Mouse (Mus musculus) cerebellum, adult 11 months (tissue): Measurements from ENCODE around the gene Fer1l5.

ENCODE experiments used
- DNase-seq: peaks from one replicate; pipeline ENCODE4 v3.0.0; 2022

Gene Fer1l5

DNA sequence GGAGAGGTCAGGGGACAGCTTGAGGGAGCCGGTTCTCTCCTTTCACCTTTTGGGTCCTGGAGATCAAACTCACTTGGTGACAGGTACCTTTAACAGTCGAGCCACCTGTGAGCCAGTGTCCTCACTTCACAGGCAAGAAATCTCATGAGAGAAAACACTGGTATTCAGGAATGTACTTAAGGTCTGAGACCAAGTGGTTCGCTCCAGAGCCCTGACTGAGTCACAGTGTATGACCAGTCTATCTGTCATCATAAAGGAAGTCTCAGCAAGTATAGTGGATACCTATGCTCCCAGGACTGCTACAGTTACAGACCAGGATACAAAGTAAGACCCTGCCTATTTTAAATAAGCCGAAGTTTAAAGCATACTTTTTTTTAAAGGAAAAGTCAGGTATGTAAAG lies 60.9 kb downstream of the Fer1l5 start:
- DNase-seq: no peak

- no peak for DNase-seq
Measured at GRCm38 (mm10) chr1:36433616-36434015, 61.5 kb downstream of the Fer1l5 start.

- DNase-seq: no peak
Measured at GRCm38 (mm10) chr1:36435071-36435470, 63.0 kb downstream of the Fer1l5 start.

DNA sequence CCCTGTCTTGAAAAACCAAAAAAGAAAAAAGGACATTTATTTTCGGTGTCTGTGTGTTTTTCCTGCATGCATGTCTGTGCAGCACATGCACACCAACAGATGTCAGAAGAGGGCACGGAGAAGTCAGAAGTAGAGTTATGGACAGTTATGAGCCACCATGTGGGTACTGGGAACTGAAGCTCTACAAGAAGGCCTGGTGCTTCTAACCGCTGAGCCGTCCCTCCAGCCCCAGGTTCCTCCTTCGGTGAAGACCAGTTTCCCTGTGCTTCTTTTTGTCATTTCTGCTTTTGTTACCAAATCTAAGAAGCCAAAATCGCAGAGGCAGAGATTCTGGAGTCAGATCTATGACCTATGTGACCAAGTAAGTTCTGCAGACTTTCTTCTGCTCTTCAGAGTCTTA lies 64.4 kb downstream of the Fer1l5 start:
- no peak for DNase-seq

GRCm38 (mm10) chr1:36437223-36437622 lies 65.1 kb downstream of the Fer1l5 start:
- no peak for DNase-seq

GRCm38 (mm10) chr1:36441101-36441500 lies 69.0 kb downstream of the Fer1l5 start:
- peak; percentile 41 for DNase-seq

GRCm38 (mm10) chr1:36444471-36445464 lies 72.7 kb downstream of the Fer1l5 start, which contains the start of gene Lman2l:
TSS of gene Lman2l (minus strand) at chr1:36445271.
- DNase-seq: peak; percentile 95

DNA sequence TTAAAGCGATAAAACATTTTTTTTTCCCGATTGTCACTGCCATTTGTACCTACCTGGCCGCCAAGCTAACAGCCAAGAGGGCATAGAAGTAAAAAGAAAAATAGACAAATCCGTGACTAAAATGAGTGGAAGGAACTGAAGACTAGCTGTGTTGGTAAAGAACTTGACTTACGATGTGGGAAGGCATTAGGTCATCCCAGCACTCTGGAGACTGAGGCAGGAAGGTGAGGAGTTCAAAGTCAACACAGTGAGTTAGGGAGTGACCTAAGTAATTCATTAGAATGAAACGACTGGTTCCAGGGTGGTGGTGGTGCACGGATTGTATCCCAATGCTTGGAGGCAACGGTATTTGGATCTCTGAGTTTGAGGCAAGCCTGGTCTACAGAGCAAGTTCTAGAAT lies 73.4 kb downstream of the Fer1l5 start:
- no peak for DNase-seq

GRCm38 (mm10) chr1:36446106-36446824 lies 74.2 kb downstream of the Fer1l5 start:
- DNase-seq: no peak

GRCm38 (mm10) chr1:36446841-36447240 lies 74.8 kb downstream of the Fer1l5 start:
- no peak for DNase-seq

DNA sequence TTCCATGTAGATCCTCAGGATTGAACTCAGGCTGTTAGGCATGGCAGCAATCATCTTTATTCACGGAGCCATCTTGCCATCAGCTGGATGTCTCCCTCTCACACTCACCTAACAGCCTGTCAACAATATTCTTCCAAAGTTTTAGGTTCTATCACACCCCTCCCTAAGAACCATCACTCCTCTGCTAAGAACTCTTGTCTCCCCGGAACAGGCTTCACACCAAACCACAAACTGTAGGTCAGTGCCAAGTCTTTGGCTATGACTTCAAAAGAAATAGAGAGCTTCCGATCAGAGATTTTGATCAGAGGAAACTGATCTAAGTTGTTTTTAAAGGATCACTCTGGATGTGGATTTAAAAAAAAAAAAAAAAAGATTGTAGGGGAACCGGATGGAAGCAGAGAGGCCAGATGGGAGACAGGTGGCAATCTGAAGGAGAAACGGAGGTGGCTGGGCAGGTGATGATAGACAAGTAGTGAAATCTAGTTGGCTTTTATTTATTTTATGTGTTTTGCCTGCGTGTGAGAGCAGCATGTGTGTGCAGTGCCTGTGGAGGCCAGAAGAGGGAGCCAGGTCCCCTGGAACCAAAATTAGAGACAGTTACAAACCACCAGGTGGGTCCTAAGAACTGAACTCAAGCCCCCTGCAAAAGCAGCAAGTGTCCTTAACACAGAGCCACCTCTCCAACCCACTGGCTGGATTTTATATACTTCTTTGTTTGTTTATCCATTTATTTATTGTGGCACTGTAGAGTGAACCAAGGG lies 82.1 kb downstream of the Fer1l5 start:
- no peak for DNase-seq

GRCm38 (mm10) chr1:36457388-36458014 lies 85.4 kb downstream of the Fer1l5 start:
- no peak for DNase-seq

- no peak for DNase-seq
Measured at GRCm38 (mm10) chr1:36458169-36458568, 86.1 kb downstream of the Fer1l5 start.

DNA sequence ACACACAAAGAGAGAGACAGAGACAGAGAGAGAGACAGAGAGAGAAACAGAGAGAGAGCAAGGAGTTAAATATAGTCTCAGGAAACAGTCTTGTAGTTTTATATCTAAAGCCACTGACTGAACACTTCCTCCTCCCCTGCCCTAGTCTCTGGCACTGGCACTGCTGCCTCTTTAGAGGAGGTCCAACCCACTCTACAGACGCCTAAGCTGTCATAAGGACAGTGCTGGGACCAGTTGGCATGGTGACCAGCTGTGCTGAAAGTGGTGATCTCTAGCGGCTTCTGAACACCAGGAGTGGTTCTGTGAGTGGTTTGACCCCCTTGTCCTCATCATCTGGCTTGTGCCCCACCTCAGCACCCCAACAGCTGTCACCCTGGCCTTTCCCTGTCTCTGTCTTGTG lies 89.7 kb downstream of the Fer1l5 start:
- DNase-seq: no peak

DNA sequence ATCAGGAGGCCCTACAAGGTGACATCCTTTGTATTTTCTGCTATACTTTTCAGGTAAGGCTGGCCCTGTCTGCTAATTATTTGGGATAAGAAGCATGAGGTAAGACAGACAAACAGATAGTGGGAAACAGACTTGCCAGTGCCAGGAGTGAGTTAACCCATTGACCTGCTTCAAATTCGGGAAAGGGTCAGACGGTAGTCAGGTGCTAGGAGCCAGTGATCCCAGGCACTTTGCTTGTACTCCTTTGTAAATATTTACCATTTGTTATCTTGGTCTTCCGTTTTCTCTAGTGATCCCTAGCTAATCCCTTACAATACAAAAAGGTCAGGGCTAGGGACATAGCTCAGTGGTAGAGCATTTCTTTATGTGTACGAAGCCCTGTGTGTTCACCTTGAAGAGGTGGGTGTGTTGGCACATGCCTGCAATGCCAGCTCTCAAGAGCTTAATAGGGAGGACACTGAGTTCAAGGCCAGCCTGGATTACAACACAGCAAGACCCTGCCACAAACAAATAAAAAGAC lies 93.6 kb downstream of the Fer1l5 start:
- DNase-seq: no peak

GRCm38 (mm10) chr1:36467446-36467845 lies 95.4 kb downstream of the Fer1l5 start:
- no peak for DNase-seq

GRCm38 (mm10) chr1:36469811-36470444 lies 97.8 kb downstream of the Fer1l5 start:
- DNase-seq: no peak

GRCm38 (mm10) chr1:36471181-36472105 lies 99.4 kb downstream of the Fer1l5 start, which contains the start of gene Cnnm4:
TSS of gene Cnnm4 (plus strand) at chr1:36471620.
- peak; percentile 87 for DNase-seq
